Mouse (Mus musculus) brain, embryonic 14.5 days (tissue): Measurements from ENCODE around the gene Ascc1. TPM values are rescaled to one million over a fixed set of nuclear protein-coding genes. Genes with fewer than 3 reads are reported as not detected.
A peak's percentile ranks its signal among the peaks of the same experiment; 100 is the strongest.
"Not testable (repeated sequence)": the region's sequence is repeated elsewhere in the genome, so short reads cannot be mapped to it uniquely, and the experiment has no call there.

Source experiments
- DNase-seq: peaks from one replicate; pipeline ENCODE4 v3.0.0-alpha.2; 2011; ENCODE audit warnings: low read depth
- CTCF ChIP-seq: fragments of 200-500 bp; IDR thresholded peaks from 2 replicates; pipeline ENCODE4 v1.5.1; 2012; ENCODE audit warnings: inconsistent platforms, mild to moderate bottlenecking, moderate library complexity, borderline replicate concordance; ENCODE audit not compliant: insufficient read depth, insufficient read length; ENCODE audit errors: extremely low read depth
- POLR2A ChIP-seq: fragments of 200-500 bp; IDR thresholded peaks from 2 replicates; pipeline ENCODE4 v1.6.1; 2012; ENCODE audit warnings: mild to moderate bottlenecking, inconsistent platforms, borderline replicate concordance; ENCODE audit not compliant: poor library complexity, insufficient read depth, insufficient read length, severe bottlenecking; ENCODE audit errors: extremely low read depth
- polyA plus RNA-seq: library from polyadenylated mRNA; depleted of rRNA; stranded (reverse); fragments of >200 nt; gene quantifications from 2 replicates; pipeline ENCODE4 v1.2.3, GENCODE M21; 2012

Gene Ascc1
- polyA plus RNA-seq, 1 experiment = 36.3 TPM

GRCm38 (mm10) chr10:59997591-59997990 is 5.0 kb upstream of the Ascc1 start:
- TF ChIP-seq POLR2A = no peak
- peak; percentile 52; the same call in 1 of the 2 replicates for TF ChIP-seq CTCF
- DNase-seq = peak; percentile 81

- DNase-seq = no peak
- TF ChIP-seq CTCF = no peak
- no peak for TF ChIP-seq POLR2A
Measured at GRCm38 (mm10) chr10:59999057-59999456, 3.5 kb upstream of the Ascc1 start.

DNA sequence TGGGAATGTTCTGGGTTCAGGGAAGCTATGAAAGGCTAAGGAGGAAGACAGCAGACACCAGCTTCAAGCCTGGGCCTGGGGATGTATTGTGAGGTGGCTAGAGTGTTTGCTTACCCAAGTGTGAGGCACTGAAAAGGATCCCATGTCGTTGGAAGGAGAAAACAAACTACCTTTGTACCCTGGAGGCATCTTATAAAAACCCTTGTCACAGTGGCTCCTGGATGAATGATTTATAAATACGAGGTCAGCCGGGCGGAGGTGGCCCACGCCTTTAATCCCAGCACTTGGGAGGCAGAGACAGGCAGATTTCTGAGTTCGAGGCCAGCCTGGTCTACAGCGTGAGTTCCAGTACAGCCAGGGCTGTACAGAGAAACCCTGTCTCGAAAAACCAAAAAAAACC is 942 bp upstream of the Ascc1 start:
- not testable (repeated sequence) for DNase-seq

DNA sequence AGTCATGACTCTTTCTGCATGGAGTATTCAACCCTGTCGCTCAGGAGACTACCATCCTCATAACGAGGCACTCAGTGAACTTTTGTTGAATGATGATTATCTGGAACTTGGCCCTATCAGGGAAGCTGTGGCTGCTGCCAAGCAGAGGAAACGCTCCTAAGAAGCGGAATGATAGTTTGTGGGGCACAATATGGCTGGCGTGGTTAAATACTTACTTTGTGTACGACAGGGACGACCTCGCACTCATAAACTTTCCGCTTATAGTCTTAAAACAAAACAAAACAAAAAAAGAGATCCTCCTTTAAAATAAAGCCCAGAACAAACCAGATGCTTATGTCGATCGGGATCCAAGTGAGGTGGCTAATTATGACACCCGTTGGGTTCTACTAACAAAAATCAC is 402 bp upstream of the Ascc1 start:
- TF ChIP-seq POLR2A = no peak
- no peak for TF ChIP-seq CTCF
- no peak for DNase-seq

GRCm38 (mm10) chr10:60003213-60003752 is 678 bp downstream of the Ascc1 start:
- peak; percentile 81 for DNase-seq
- TF ChIP-seq CTCF (peak; percentile 30; the same call in 1 of the 2 replicates), POLR2A (no peak; the same call in 1 of the 2 replicates)

DNA sequence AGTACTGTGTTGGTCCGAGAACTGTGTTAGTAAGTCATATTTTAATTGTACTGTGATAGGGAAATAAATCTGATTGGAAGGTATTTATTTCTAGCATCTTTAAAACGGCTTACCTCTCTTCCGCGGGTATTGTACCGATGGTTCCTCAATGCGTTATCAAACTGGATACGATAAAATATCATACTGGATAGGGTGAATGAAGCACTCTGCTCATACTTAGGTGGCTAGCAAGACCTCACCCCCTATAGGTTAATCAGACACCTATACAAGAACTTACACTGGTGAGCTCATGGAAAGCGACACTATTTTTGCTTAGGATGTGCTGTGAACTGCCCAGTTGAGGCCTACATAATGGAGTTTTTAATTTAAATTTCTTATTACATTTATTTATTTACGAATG is 1.2 kb downstream of the Ascc1 start:
- TF ChIP-seq CTCF = no peak
- no peak for TF ChIP-seq POLR2A
- no peak for DNase-seq

DNA sequence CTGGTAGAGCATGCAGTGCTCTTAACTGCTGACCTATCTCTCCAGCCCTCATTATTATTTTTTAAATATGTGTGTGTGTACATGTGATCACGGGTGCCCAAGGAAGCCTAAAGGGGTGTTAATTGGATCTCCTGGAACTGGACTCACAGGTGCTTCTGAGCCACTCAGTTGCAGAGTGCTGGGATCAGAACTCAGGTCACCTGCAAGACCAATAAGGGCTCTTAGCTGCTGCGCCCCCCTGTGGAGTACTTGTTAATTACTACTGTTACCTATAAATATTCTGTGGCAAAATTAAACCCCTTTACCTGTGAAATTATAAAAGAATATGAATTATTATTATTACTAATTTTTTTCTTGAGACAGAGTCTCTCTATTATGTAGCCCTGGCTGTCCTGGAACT is 2.7 kb downstream of the Ascc1 start:
- DNase-seq = no peak
- peak; percentile 27; the same call in 1 of the 2 replicates for TF ChIP-seq CTCF
- TF ChIP-seq POLR2A = no peak

DNA sequence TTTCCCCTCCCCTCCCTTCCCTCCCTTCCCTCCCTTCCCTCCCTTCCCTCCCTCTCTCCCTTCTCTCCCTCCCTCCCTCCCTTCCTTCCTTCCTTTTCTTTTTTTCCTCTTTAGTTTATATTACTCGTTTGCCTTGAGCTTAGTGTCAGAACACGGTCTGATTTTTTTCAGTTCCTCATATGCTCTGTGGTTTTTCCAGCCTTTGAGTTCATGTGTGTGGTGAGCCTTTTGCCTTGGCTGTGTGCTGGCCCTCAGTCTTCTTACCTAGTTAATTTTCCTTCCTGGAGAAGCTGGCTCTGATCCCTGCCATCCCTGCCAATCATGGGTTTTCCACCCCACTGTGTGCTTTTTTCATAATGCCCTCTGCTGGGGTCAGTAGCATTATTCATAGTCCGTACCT is 6.5 kb downstream of the Ascc1 start:
- no peak for DNase-seq
- TF ChIP-seq CTCF = no peak
- TF ChIP-seq POLR2A = no peak

GRCm38 (mm10) chr10:60016223-60016622 is 13.6 kb downstream of the Ascc1 start:
- TF ChIP-seq CTCF (no peak), POLR2A (no peak)
- no peak for DNase-seq

GRCm38 (mm10) chr10:60019299-60019698 is 16.7 kb downstream of the Ascc1 start:
- TF ChIP-seq POLR2A = no peak
- TF ChIP-seq CTCF = no peak
- DNase-seq = no peak

DNA sequence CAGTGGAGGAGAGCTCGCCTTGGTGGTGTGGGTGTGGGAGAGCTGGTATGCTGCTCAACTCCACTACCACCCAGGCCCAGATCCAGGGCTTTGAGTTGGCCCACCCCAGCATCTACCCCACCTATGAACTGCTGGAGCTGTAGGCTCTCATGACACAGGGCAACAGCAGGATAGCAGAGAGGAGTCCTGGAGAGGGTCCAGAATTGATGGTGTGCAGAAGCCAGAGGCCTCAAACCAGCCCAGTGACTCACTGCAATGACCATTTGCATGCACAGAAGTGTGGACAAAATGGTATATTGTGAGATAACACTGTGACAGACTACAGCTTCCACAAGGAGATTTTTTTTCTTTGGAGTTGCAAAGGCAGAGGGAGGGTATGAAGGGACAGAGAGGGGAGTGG is 21.1 kb downstream of the Ascc1 start:
- DNase-seq = no peak
- TF ChIP-seq CTCF (no peak), POLR2A (no peak)

- peak; percentile 17 for DNase-seq
- TF ChIP-seq POLR2A (no peak), CTCF (no peak)
Measured at GRCm38 (mm10) chr10:60026759-60027395, 24.3 kb downstream of the Ascc1 start.
